Mouse (Mus musculus) c-Kit-positive CD71-positive TER-119-negative erythroid progenitor cells, embryonic 14.5 days (primary cell): ENCODE results near the gene Hrh1.

Experiments used
- DNase-seq: peaks from one replicate; pipeline ENCODE4 v3.0.0-alpha.2; 2013; ENCODE audit warnings: low read depth

Gene Hrh1

GRCm38 (mm10) chr6:114397691-114398217 is at the start of gene Hrh1:
Gene Hrh1 (plus strand): TSS chr6:114397936.
- no peak for DNase-seq

- no peak for DNase-seq
Observed at GRCm38 (mm10) chr6:114354635-114355034, 43.1 kb upstream of the Hrh1 start.

GRCm38 (mm10) chr6:114358171-114358570 is 39.6 kb upstream of the Hrh1 start:
- no peak for DNase-seq

- no peak for DNase-seq
Observed at GRCm38 (mm10) chr6:114362355-114362754, 35.4 kb upstream of the Hrh1 start.

GRCm38 (mm10) chr6:114363740-114364139 is 34.0 kb upstream of the Hrh1 start:
- DNase-seq = no peak

DNA sequence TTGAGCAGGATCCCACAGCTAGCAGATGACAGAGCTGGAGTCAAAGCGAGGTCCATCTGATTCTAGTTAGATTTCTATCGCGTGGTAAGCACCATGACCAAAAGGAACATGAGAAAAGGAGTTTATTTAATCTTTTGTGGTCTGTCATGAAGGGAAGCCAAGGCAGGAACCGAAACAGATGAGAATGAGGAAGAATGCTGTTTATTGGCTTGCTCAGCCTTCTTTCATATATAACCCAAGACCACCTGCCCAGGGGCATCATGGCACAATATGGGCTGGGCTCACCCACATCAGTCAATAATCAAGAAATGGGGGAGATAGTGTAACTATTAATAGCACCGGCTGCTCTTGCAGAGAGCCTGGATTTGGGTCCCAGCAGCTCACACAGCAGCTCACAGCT is 33.0 kb upstream of the Hrh1 start:
- no peak for DNase-seq

DNA sequence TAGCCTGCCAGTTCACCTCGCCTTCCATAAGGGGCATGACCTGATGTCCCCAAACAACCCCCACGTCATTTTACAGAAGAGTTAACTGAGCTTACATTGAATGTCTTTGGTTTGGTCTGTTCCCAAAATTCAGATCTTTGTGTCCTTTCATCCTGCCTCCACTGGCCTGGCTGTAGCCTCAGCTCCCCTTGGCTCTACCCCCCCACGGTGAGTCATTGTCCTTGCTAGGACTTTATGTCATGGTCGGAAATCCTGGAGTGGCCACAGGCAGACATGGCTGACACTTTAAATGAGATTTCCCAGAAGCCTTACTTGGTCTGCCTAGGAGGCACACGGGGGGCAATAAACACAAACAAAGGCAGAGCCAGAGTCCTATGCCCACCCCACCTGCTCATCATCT is 31.5 kb upstream of the Hrh1 start:
- no peak for DNase-seq

- no peak for DNase-seq
Observed at GRCm38 (mm10) chr6:114367681-114368080, 30.1 kb upstream of the Hrh1 start.

GRCm38 (mm10) chr6:114368196-114368595 is 29.5 kb upstream of the Hrh1 start:
- no peak for DNase-seq

DNA sequence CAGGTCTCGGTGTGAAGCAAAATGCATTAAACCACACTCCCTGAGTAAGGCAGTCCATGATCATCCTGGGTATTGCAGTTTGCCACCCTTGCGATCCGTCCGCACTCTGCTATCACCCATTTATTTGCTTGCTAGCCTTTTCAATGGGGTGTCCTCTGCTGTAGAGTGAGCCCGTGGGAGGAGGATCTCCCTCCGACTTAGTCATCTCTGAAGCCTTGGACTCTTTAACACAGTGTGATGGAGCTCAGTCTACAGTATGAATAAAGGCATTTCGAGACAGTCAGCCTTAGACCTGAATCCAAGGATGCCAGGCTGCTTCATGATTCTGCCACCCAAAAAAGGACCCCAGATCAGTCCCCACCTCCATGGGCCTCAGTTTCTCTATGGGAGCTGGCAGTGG is 25.0 kb upstream of the Hrh1 start:
- no peak for DNase-seq

- DNase-seq = no peak
Observed at GRCm38 (mm10) chr6:114380872-114381271, 16.9 kb upstream of the Hrh1 start.

GRCm38 (mm10) chr6:114387320-114387719 is 10.4 kb upstream of the Hrh1 start:
- DNase-seq = no peak

- DNase-seq = no peak
Observed at GRCm38 (mm10) chr6:114387855-114388254, 9.9 kb upstream of the Hrh1 start.

DNA sequence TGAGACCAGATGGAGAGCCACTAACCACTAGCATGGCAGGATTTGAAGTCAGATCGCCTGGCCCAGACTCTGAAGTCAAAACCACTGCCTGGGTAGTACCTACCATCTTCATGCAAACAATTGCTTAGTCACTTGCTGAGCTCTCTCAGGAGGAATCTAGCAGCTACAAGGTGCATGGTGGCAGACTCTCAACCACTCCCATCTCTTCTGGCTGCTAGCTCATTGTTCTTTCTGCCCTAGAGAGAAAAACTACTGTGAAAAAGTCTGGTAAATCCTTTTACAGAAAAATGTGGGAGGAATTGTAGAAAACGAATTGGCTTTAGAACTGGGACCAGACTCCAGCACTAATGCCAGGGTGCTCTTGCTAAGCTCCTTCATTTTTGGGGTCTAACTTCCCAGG is 7.6 kb upstream of the Hrh1 start:
- DNase-seq = no peak

- no peak for DNase-seq
Observed at GRCm38 (mm10) chr6:114394982-114395381, 2.8 kb upstream of the Hrh1 start.

DNA sequence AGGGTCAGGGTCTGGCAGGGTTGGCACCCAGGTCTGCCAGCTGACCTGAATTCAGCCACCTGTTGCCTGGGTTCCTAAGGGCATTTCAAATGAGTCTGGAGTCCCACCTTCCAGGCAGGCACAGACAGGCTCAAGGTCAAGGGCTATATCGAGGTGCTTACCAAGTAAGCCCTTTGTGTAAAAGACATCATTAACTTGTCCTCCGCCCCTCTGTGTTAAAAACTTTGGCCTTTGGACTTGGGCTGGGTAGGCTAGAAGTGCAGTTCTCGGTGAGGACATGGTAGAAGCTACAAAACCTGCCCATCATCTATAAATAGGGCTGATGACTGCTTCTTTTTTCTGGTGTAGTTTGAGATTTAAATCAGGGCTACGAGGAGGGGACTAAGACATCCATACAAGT is 1.1 kb upstream of the Hrh1 start:
- no peak for DNase-seq

- no peak for DNase-seq
Observed at GRCm38 (mm10) chr6:114397280-114397679, 456 bp upstream of the Hrh1 start.

DNA sequence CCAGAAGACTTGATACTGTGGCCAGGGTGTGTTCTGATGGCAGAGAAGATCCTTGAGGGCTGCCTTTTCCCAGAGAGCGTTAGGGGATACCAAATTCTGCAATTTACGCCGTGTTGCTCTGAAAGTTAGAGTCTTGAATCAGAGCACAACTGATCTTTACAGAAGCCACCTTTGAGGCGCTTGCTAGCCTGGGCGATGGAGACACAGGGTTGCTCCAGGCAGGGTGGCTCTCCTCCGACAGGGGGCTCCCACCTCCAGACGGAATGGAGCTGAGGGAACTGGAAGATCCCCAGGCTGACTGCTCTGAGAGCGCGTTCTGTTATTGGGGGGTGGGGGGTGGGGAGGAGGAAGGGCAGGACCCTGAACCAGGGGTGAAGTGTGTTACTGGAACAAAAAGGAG is 890 bp downstream of the Hrh1 start:
- no peak for DNase-seq

- no peak for DNase-seq
Observed at GRCm38 (mm10) chr6:114400387-114400786, 2.7 kb downstream of the Hrh1 start.

DNA sequence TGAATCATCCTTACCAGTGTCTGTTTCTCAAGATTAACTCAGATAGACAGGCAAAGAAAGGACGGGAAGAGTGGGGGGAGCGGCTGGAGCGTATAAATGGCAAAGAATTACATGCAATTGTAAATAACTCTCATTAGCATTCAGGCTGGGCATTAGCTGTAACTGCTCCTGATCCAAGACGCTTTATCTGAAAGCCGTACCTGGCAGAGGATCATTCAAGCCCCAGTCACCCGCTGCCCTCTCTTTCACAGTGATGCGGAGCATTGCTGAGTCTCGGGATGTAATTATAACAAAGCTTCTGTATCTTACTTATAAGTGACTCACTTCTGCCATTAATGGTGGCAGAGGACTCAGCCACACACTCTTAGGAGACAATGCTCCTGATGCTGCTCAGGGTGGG is 3.1 kb downstream of the Hrh1 start:
- DNase-seq = no peak

DNA sequence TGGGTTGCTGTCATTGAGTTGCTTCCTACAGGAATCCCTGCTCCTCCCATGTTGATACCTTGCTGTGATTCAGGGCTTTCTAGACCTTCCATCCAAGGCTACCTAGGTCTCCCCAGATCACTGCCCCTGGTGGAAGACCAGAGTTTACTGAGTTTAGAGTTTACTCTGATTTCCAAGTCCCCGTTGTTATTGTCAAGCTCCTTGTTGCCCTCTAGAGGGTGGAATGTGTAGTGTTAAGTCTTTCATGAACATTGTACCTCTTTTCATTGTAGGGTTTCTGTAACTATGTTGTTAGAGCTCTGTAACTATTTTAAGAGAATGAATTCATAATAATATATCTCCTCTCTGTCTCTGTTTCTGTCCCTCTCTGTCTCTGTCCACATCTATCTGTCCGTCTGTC is 4.4 kb downstream of the Hrh1 start:
- no peak for DNase-seq

GRCm38 (mm10) chr6:114403632-114404031 is 5.9 kb downstream of the Hrh1 start:
- DNase-seq = no peak

DNA sequence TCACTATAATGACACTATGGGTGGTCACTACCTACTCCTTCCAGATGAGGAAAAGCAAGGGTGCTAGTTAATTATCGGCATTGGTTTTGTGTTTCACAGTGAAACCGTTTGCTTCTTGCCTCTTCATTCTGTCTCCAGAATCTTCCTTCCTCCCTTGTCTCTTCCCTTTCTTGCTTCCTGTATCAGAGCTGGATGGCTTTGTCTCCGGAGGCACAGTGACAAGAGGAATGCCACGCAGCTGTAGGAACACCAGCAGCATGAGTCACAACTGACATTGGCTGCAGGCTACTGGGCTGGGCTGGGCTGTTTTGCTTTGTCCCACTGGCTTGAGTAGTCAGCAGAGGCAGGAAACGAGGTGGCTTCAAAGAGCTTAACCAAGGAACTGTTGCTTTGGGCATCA is 6.4 kb downstream of the Hrh1 start:
- no peak for DNase-seq

DNA sequence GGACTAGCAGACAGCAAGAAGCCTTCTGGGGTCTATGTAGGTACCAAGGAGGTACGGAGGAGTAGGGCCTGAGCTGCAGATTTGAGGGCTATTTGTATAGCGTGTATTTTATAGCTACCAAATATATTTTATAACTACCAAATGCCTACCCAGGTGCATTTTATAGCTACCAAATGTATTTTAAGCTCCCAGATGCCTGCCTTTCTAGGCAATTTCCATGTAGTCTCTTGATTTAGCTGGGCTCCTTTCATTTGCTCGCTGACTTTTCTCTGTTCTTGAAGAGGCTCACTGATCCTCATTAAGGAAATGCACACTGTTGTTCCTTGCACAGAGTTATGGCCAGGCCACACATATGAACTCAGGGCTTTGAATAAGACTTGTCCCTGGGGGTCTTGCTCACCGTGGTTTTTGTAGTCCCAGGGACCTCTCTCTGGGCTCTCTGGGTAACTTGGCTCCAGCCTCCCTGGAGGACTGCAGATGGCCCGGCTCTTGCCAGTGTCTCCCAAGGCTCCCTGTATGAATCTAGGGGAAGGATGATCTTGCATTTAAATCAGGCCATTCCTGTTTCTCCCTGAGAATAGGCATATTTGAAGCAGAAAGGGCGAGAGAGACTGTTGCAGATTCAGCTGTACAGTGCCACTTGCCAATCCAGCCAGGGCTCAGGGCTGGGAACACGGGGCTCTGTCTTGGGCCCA is 7.2 kb downstream of the Hrh1 start:
- DNase-seq = no peak
